Mouse (Mus musculus) ES-E14 (cell line): ENCODE data around the gene E130308A19Rik. TPM values are rescaled to one million over a fixed set of nuclear protein-coding genes. Genes with fewer than 3 reads are reported as not detected.

Experiments used
- DNase-seq: peaks from one replicate; pipeline ENCODE4 v3.0.0-alpha.2; 2013; ENCODE audit warnings: low read depth, low spot score
- H3K27ac ChIP-seq: 2 replicates; pipeline ENCODE4 v1.5.1; 2012; ENCODE audit warnings: low read depth, mild to moderate bottlenecking, low read length, moderate library complexity, mixed read lengths; ENCODE audit not compliant: poor library complexity, insufficient read depth, severe bottlenecking
- H3K36me3 ChIP-seq: 2 replicates; pipeline ENCODE4 v1.6.1; 2012; ENCODE audit warnings: mild to moderate bottlenecking, low read length, moderate library complexity, mixed read lengths; ENCODE audit not compliant: control insufficient read depth, poor library complexity, insufficient read depth, severe bottlenecking
- H3K4me1 ChIP-seq, 2 experiments: fragments of 150-350 bp in 1 of 2; sonication (generic) in 1 of 2; 2 replicates each; pipeline ENCODE4 v1.6.1; 2012; ENCODE audit warnings: low read length in 2 of 2, mild to moderate bottlenecking in 1 of 2, mixed read lengths in 1 of 2; ENCODE audit not compliant: control insufficient read depth in 2 of 2, insufficient read depth in 2 of 2, poor library complexity in 1 of 2
- H3K4me3 ChIP-seq, 2 experiments: fragments of 150-350 bp in 1 of 2; sonication (generic) in 1 of 2; 2 replicates each; pipeline ENCODE4 v1.5.1; 2012; ENCODE audit warnings: low read length in 2 of 2, low read depth in 1 of 2, mild to moderate bottlenecking in 1 of 2, mixed read lengths in 1 of 2; ENCODE audit not compliant: insufficient read depth in 1 of 2, poor library complexity in 1 of 2, severe bottlenecking in 1 of 2
- H3K9ac ChIP-seq: 2 replicates; pipeline ENCODE4 v1.6.1; 2012; ENCODE audit warnings: low read depth, mild to moderate bottlenecking, low read length, mixed read lengths; ENCODE audit not compliant: poor library complexity, insufficient read depth, severe bottlenecking
- H3K9me3 ChIP-seq: fragments of 150-350 bp; sonication (generic); 2 replicates; pipeline ENCODE4 v1.6.1; 2012; ENCODE audit warnings: low read depth, mild to moderate bottlenecking, low read length; ENCODE audit not compliant: control insufficient read depth, insufficient read depth
- CHD2 ChIP-seq: IDR thresholded peaks from 2 replicates; pipeline ENCODE4 v1.6.1; 2014; ENCODE audit warnings: mild to moderate bottlenecking, low read depth, low read length, inconsistent platforms
- HCFC1 ChIP-seq: IDR thresholded peaks from 2 replicates; pipeline ENCODE4 v1.6.1; 2012; ENCODE audit warnings: low read length, inconsistent platforms, borderline replicate concordance; ENCODE audit not compliant: insufficient read depth
- MAFK ChIP-seq: IDR thresholded peaks from 2 replicates; pipeline ENCODE4 v1.6.1; 2014; ENCODE audit warnings: mild to moderate bottlenecking, low read depth, low read length, inconsistent platforms; ENCODE audit not compliant: insufficient read depth
- ZC3H11A ChIP-seq: IDR thresholded peaks from 2 replicates; pipeline ENCODE4 v1.6.1; 2012; ENCODE audit warnings: low read depth, mild to moderate bottlenecking, inconsistent platforms, low read length, borderline replicate concordance
- ZNF384 ChIP-seq: IDR thresholded peaks from 2 replicates; pipeline ENCODE4 v1.6.1; 2012; ENCODE audit warnings: low read depth, low read length, inconsistent platforms
- in situ Hi-C, 2 experiments: fragments of 600-800 bp; cut with MboI; formaldehyde crosslinking; loops; one replicate each; pipeline ENCODE4 v1.15.1; 2025; ENCODE audit warnings: low sequenced_read_pairs in 2 of 2, inconsistent platforms in 1 of 2; ENCODE audit not compliant: unreplicated experiment in 2 of 2
- total RNA-seq: library from RNA; depleted of rRNA; stranded (reverse); fragments of 300-350 nt; gene quantifications from 2 replicates; pipeline ENCODE4 v1.2.3, GENCODE M21; 2012; rRNA removed

E130308A19Rik gene
- total RNA-seq, 1 experiment, result 14.9 TPM

- H3K4me3 ChIP-seq, result peak overlapping the region; percentile 84 to 98
- H3K9me3 ChIP-seq, result no peaks in the 10 kb centered on the region
- H3K4me1 ChIP-seq, result peaks cover 6 to 7% of the 10 kb centered on the region in 2 experiments; a peak in 3 of 4 replicates
- peak overlapping the region; percentile 90 for H3K9ac ChIP-seq
- in situ Hi-C loops, result no loop called here
- DNase-seq, result no peak
- no peak for TF ChIP-seq MAFK
- no peak for TF ChIP-seq CHD2
- TF ChIP-seq ZNF384, result no peak
- TF ChIP-seq ZC3H11A, result no peak
- no peak for TF ChIP-seq HCFC1
- H3K27ac ChIP-seq, result no peak overlapping the region
- no peaks in the 10 kb centered on the region for H3K36me3 ChIP-seq
Measured at GRCm38 (mm10) chr4:59806879-59807195, 180.8 kb downstream of the E130308A19Rik start.

DNA sequence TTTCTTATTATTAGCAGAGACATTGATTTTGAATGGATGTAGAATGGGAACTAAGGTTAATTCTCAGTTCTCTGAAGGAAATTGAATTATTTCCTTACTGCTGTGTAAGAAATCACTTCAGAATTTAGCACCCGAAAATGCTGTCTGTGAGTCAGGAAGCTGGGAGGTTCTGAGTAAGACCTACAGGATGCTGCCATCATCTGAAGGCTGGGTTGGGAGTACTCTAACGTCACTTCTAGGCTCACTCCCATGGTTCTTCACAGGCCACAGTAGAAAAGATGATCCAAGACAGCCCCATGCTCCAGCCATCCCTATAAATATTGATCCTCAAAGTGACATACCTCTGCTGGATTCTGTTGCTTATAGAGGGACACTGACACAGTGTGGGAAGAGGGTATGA is 181.5 kb downstream of the E130308A19Rik start:
- Histone ChIP-seq H3K36me3 (no peaks in the 10 kb centered on the region), H3K9ac (no peak overlapping the region), H3K27ac (no peak overlapping the region), H3K9me3 (no peaks in the 10 kb centered on the region), H3K4me1 (peaks cover 6 to 7% of the 10 kb centered on the region in 2 experiments; a peak in 3 of 4 replicates), H3K4me3 (0 out of 4 replicates have a peak overlapping the region, but pooled peaks of 1 of the 2 experiments have one; percentile 98)
- no peak for DNase-seq
- TF ChIP-seq CHD2, result no peak
- no peak for TF ChIP-seq ZNF384
- TF ChIP-seq ZC3H11A, result no peak
- no peak for TF ChIP-seq HCFC1
- TF ChIP-seq MAFK, result no peak
- in situ Hi-C loops, result no loop called here

DNA sequence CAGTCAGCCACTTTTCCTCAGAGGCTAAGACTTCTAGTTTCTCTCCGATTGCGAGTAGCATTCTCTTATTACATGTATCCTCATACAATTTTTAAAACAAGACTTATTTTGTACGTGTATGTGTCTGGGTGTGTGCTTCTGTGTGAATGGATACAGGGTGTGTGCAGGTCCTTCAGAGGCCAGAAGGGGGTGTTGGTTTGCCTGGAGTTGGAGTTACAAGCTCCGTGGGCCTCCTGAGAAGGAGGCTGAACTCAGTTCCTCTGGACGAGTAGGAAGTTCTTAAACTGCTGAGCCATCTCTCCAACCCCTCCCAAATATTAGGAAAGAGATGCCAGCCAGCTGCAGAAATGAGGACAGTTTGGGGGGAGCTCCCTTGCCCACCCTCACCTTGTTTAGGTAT is 182.4 kb downstream of the E130308A19Rik start:
- peaks cover 6 to 7% of the 10 kb centered on the region in 2 experiments; a peak in 3 of 4 replicates for H3K4me1 ChIP-seq
- H3K36me3 ChIP-seq, result no peaks in the 10 kb centered on the region
- in situ Hi-C loops, result no loop called here
- H3K9me3 ChIP-seq, result no peaks in the 10 kb centered on the region
- no peak overlapping the region for H3K27ac ChIP-seq
- TF ChIP-seq MAFK (no peak), HCFC1 (no peak), ZNF384 (no peak), ZC3H11A (no peak), CHD2 (no peak)
- DNase-seq, result no peak
- H3K4me3 ChIP-seq, result no peak overlapping the region
- no peak overlapping the region for H3K9ac ChIP-seq

Other genes with a start within 250 kb of the E130308A19Rik start
- gene Susd1, start 187.6 kb upstream of the E130308A19Rik start, total RNA-seq, result 7.7 and 10.7 TPM in 2 replicates
- gene Ptbp3, start 76.8 kb upstream of the E130308A19Rik start, total RNA-seq, result 40.8 and 46.1 TPM in 2 replicates
- 4.2 and 7.1 TPM in 2 replicates for gene Hsdl2, start 44.6 kb upstream of the E130308A19Rik start, total RNA-seq
- gene Inip, start 175.4 kb downstream of the E130308A19Rik start, total RNA-seq, result 31.5 and 32.9 TPM in 2 replicates
- gene Snx30, start 179.6 kb downstream of the E130308A19Rik start, total RNA-seq, result 16.0 and 19.8 TPM in 2 replicates